Mouse (Mus musculus) G1E (cell line): ENCODE data around the gene Rnf151.

ENCODE experiments used
- CTCF ChIP-seq: IDR thresholded peaks from 2 replicates; pipeline ENCODE4 v1.5.1; 2012; ENCODE audit warnings: low read depth, low read length, inconsistent platforms, mixed read lengths
- GATA2 ChIP-seq: IDR thresholded peaks from 2 replicates; pipeline ENCODE4 v1.6.1; 2012; ENCODE audit warnings: low read depth, low read length, inconsistent platforms, borderline replicate concordance
- POLR2AphosphoS5 ChIP-seq: IDR thresholded peaks from 2 replicates; pipeline ENCODE4 v1.6.1; 2012; ENCODE audit warnings: low read depth, low read length, inconsistent platforms; ENCODE audit not compliant: insufficient replicate concordance
- TAL1 ChIP-seq: conservative IDR thresholded peaks from 2 replicates; pipeline ENCODE4 v1.6.1; 2012; ENCODE audit warnings: low read depth, low read length, inconsistent platforms, mixed read lengths

- TF ChIP-seq CTCF (no peak), TAL1 (no peak), POLR2AphosphoS5 (no peak), GATA2 (no peak)
These were observed 20.4 kb upstream of the Rnf151 start for GRCm38 (mm10) chr17:24738238-24738637.
